Mouse (Mus musculus) forebrain, embryonic 15.5 days (tissue): ENCODE measurements around the gene Sectm1a. TPM values are rescaled to one million over a fixed set of nuclear protein-coding genes. Genes with fewer than 3 reads are reported as not detected.
"Not testable (repeated sequence)": the region's sequence is repeated elsewhere in the genome, so short reads cannot be mapped to it uniquely, and the experiment has no call there.

Experiments
- ATAC-seq: fragments of 200-750 bp; cut with Nextera tagmentation; replicated peaks from 2 replicates; pipeline ENCODE4 v1.8.0; 2017; ENCODE audit warnings: mild to moderate bottlenecking, moderate TSS enrichment, moderate library complexity
- H3K27ac ChIP-seq: fragments of 300-500 bp; sonication (generic); replicated peaks from 2 replicates; pipeline ENCODE4 v1.5.1; 2015; ENCODE audit warnings: mild to moderate bottlenecking, inconsistent platforms
- H3K27me3 ChIP-seq: fragments of 300-500 bp; sonication (generic); 2 replicates; pipeline ENCODE4 v1.6.1; 2015; ENCODE audit warnings: inconsistent platforms
- H3K36me3 ChIP-seq: fragments of 300-500 bp; sonication (generic); 2 replicates; pipeline ENCODE4 v1.6.1; 2015; ENCODE audit warnings: mild to moderate bottlenecking, inconsistent platforms
- H3K4me1 ChIP-seq: fragments of 300-500 bp; sonication (generic); 2 replicates; pipeline ENCODE4 v1.6.1; 2015; ENCODE audit warnings: inconsistent platforms
- H3K4me2 ChIP-seq: fragments of 300-500 bp; sonication (generic); replicated peaks from 2 replicates; pipeline ENCODE4 v1.6.1; 2015; ENCODE audit warnings: mild to moderate bottlenecking, inconsistent platforms
- H3K4me3 ChIP-seq: fragments of 300-500 bp; sonication (generic); 2 replicates; pipeline ENCODE4 v1.5.1; 2015; ENCODE audit warnings: mild to moderate bottlenecking, inconsistent platforms
- H3K9ac ChIP-seq: fragments of 300-500 bp; sonication (generic); replicated peaks from 2 replicates; pipeline ENCODE4 v1.6.1; 2015; ENCODE audit warnings: mild to moderate bottlenecking, inconsistent platforms
- H3K9me3 ChIP-seq: fragments of 300-500 bp; sonication (generic); 2 replicates; pipeline ENCODE4 v1.6.1; 2016; ENCODE audit warnings: inconsistent platforms
- WGBS: fragments of 180-500 bp; shearing (Covaris S2); methylation state at CpG from one replicate; pipeline ENCODE4 v1.1.7; 2015; ENCODE audit warnings: mixed read lengths; 5-methylcytosine and 5-hydroxymethylcytosine counted together
- polyA plus RNA-seq: library from polyadenylated mRNA; unstranded; fragments of >200 nt; fragmentation: Nextera tagmentation; extraction: Ambion mirVana; gene quantifications from 2 replicates; pipeline ENCODE4 v1.2.1, GENCODE M21; 2015

Gene Sectm1a
- polyA plus RNA-seq, 1 experiment from 2014 or later: not detected

GRCm38 (mm10) chr11:121111051-121111450, 30.0 kb upstream of the Sectm1a start:
- H3K4me3 ChIP-seq: no peak overlapping the region
- no peak overlapping the region for H3K4me2 ChIP-seq
- WGBS: 86% methylated on average over 3 of the region's 3 CpGs
- no peak for ATAC-seq
- H3K4me1 ChIP-seq: peaks cover 2% of the 10 kb centered on the region; the same call in 1 of the 2 replicates
- H3K9ac ChIP-seq: no peak overlapping the region
- no peak overlapping the region for H3K27ac ChIP-seq
- H3K27me3 ChIP-seq: no peaks in the 10 kb centered on the region
- no peaks in the 10 kb centered on the region for H3K9me3 ChIP-seq
- no peaks in the 10 kb centered on the region for H3K36me3 ChIP-seq

- Histone ChIP-seq H3K4me3 (no peak overlapping the region), H3K4me1 (peaks cover 2% of the 10 kb centered on the region; the same call in 1 of the 2 replicates), H3K27me3 (no peaks in the 10 kb centered on the region), H3K4me2 (no peak overlapping the region), H3K9me3 (no peaks in the 10 kb centered on the region), H3K9ac (no peak overlapping the region), H3K36me3 (no peaks in the 10 kb centered on the region), H3K27ac (no peak overlapping the region)
- peak; percentile 80 for ATAC-seq
- WGBS: 2% methylated on average over 2 of the region's 2 CpGs
These were observed 29.0 kb upstream of the Sectm1a start for GRCm38 (mm10) chr11:121109986-121110385.

- 69% methylated on average over 9 of the region's 9 CpGs for WGBS
These were observed 27.0 kb upstream of the Sectm1a start for GRCm38 (mm10) chr11:121108061-121108460.

GRCm38 (mm10) chr11:121107242-121107641, 26.2 kb upstream of the Sectm1a start:
- 88% methylated on average over 1 of the region's 1 CpGs for WGBS
- H3K4me3 ChIP-seq, H3K27me3 ChIP-seq, H3K9ac ChIP-seq, H3K4me1 ChIP-seq, H3K4me2 ChIP-seq, H3K9me3 ChIP-seq, ATAC-seq, H3K27ac ChIP-seq, H3K36me3 ChIP-seq: not testable (repeated sequence)

More at GRCm38 (mm10) chr11:121108061-121108460, 27.0 kb upstream of the Sectm1a start:
- Histone ChIP-seq H3K4me3 (no peak overlapping the region), H3K9ac (no peak overlapping the region), H3K4me1 (peaks cover 2% of the 10 kb centered on the region; the same call in 1 of the 2 replicates), H3K4me2 (no peak overlapping the region), H3K36me3 (no peaks in the 10 kb centered on the region), H3K27ac (no peak overlapping the region), H3K27me3 (no peaks in the 10 kb centered on the region), H3K9me3 (no peaks in the 10 kb centered on the region)
- no peak for ATAC-seq

- Histone ChIP-seq H3K4me2 (no peak overlapping the region), H3K4me1 (no peaks in the 10 kb centered on the region), H3K27ac (no peak overlapping the region), H3K27me3 (no peaks in the 10 kb centered on the region), H3K9ac (no peak overlapping the region), H3K4me3 (no peak overlapping the region), H3K9me3 (no peaks in the 10 kb centered on the region), H3K36me3 (no peaks in the 10 kb centered on the region)
- no peak for ATAC-seq
- 93% methylated on average over 4 of the region's 4 CpGs for WGBS
These were observed 20.2 kb upstream of the Sectm1a start for GRCm38 (mm10) chr11:121101124-121101805.

GRCm38 (mm10) chr11:121100692-121101091, 19.7 kb upstream of the Sectm1a start:
- no peak overlapping the region for H3K27ac ChIP-seq
- no peaks in the 10 kb centered on the region for H3K4me1 ChIP-seq
- ATAC-seq: no peak
- no peak overlapping the region for H3K9ac ChIP-seq
- no peaks in the 10 kb centered on the region for H3K36me3 ChIP-seq
- H3K27me3 ChIP-seq: no peaks in the 10 kb centered on the region
- WGBS: 71% methylated on average over 7 of the region's 7 CpGs
- no peak overlapping the region for H3K4me3 ChIP-seq
- H3K4me2 ChIP-seq: no peak overlapping the region
- H3K9me3 ChIP-seq: no peaks in the 10 kb centered on the region

GRCm38 (mm10) chr11:121099762-121100161, 18.7 kb upstream of the Sectm1a start:
- Histone ChIP-seq H3K27ac (no peak overlapping the region), H3K36me3 (no peaks in the 10 kb centered on the region), H3K4me2 (no peak overlapping the region), H3K9ac (no peak overlapping the region), H3K9me3 (no peaks in the 10 kb centered on the region), H3K4me3 (no peak overlapping the region), H3K4me1 (no peaks in the 10 kb centered on the region), H3K27me3 (no peaks in the 10 kb centered on the region)
- no peak for ATAC-seq
- 76% methylated on average over 7 of the region's 7 CpGs for WGBS

- Histone ChIP-seq H3K9me3 (no peaks in the 10 kb centered on the region), H3K4me2 (no peak overlapping the region), H3K27ac (no peak overlapping the region), H3K9ac (no peak overlapping the region), H3K4me3 (no peak overlapping the region), H3K4me1 (no peaks in the 10 kb centered on the region), H3K36me3 (no peaks in the 10 kb centered on the region), H3K27me3 (no peaks in the 10 kb centered on the region)
- 89% methylated on average over 14 of the region's 14 CpGs for WGBS
- ATAC-seq: no peak
These were observed 11.9 kb upstream of the Sectm1a start for GRCm38 (mm10) chr11:121092606-121093585.

- no peak for ATAC-seq
- H3K9ac ChIP-seq: no peak overlapping the region
- H3K27me3 ChIP-seq: no peaks in the 10 kb centered on the region
- 73% methylated on average over 4 of the region's 4 CpGs for WGBS
- no peak overlapping the region for H3K4me3 ChIP-seq
- H3K9me3 ChIP-seq: no peaks in the 10 kb centered on the region
- no peaks in the 10 kb centered on the region for H3K36me3 ChIP-seq
- H3K4me1 ChIP-seq: no peaks in the 10 kb centered on the region
- H3K27ac ChIP-seq: no peak overlapping the region
- no peak overlapping the region for H3K4me2 ChIP-seq
These were observed 9.9 kb upstream of the Sectm1a start for GRCm38 (mm10) chr11:121090943-121091342.

GRCm38 (mm10) chr11:121089756-121090546, 8.9 kb upstream of the Sectm1a start:
- no peak for ATAC-seq
- no peaks in the 10 kb centered on the region for H3K9me3 ChIP-seq
- 89% methylated on average over 2 of the region's 2 CpGs for WGBS
- no peak overlapping the region for H3K9ac ChIP-seq
- H3K4me2 ChIP-seq: no peak overlapping the region
- no peaks in the 10 kb centered on the region for H3K27me3 ChIP-seq
- no peaks in the 10 kb centered on the region for H3K4me1 ChIP-seq
- no peak overlapping the region for H3K27ac ChIP-seq
- no peaks in the 10 kb centered on the region for H3K36me3 ChIP-seq
- no peak overlapping the region for H3K4me3 ChIP-seq

- H3K4me3 ChIP-seq: no peak overlapping the region
- ATAC-seq: no peak
- no peaks in the 10 kb centered on the region for H3K9me3 ChIP-seq
- no peak overlapping the region for H3K27ac ChIP-seq
- H3K27me3 ChIP-seq: no peaks in the 10 kb centered on the region
- WGBS: 88% methylated on average over 6 of the region's 6 CpGs
- no peak overlapping the region for H3K9ac ChIP-seq
- no peaks in the 10 kb centered on the region for H3K4me1 ChIP-seq
- no peaks in the 10 kb centered on the region for H3K36me3 ChIP-seq
- H3K4me2 ChIP-seq: no peak overlapping the region
These were observed 8.0 kb upstream of the Sectm1a start for GRCm38 (mm10) chr11:121088997-121089396.

- no peaks in the 10 kb centered on the region for H3K4me1 ChIP-seq
- H3K27me3 ChIP-seq: no peaks in the 10 kb centered on the region
- no peak overlapping the region for H3K4me2 ChIP-seq
- no peak overlapping the region for H3K4me3 ChIP-seq
- no peak overlapping the region for H3K9ac ChIP-seq
- H3K9me3 ChIP-seq: no peaks in the 10 kb centered on the region
- no peaks in the 10 kb centered on the region for H3K36me3 ChIP-seq
- no peak overlapping the region for H3K27ac ChIP-seq
- ATAC-seq: no peak
- 33% methylated on average over 4 of the region's 4 CpGs for WGBS
These were observed 5.3 kb upstream of the Sectm1a start for GRCm38 (mm10) chr11:121086296-121086695.
